27 mouse cellular contexts compared by ENCODE assay signal in the genomic region with DNA sequence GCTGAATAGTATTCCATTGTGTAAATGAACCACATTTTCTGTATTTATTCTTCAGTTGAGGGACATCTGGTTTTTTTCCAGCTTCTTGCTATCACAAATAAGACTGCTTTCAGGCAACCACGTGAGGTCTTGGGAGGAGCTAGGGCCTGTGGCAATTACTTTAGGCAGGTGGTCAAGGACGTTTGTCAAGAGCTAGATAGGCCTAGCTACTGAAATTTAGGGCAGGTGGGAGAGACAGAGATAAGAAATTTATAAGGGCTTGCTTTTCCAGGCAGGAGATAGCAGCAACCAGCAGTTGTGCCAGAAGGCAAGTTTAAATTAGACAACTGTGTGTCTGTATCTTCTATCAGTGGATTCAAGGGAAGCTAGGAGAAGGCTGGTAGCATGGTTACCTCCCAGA.
"Had no signal": no experiment of that assay in that cellular context is flagged by ENCODE, and none has a peak within 500 bp of the region (broad histone marks: within the 10 kb centered on the region; RNA-seq: fewer than 3 reads in every experiment).

No protein-coding gene starts in this region.

- ATAC-seq: forebrain, embryonic 13.5 days; forebrain, embryonic 14.5 days; forebrain, embryonic 15.5 days; forebrain, embryonic 16.5 days; forebrain, postnatal 0 days had no signal

- H3K4me1 ChIP-seq: embryonic facial prominence, embryonic 10.5 days; embryonic facial prominence, embryonic 12.5 days; embryonic facial prominence, embryonic 13.5 days; embryonic facial prominence, embryonic 15.5 days; forebrain, embryonic 10.5 days; forebrain, embryonic 12.5 days; forebrain, embryonic 13.5 days; forebrain, embryonic 15.5 days had no signal

- H3K9me3 ChIP-seq: embryonic facial prominence, embryonic 10.5 days; embryonic facial prominence, embryonic 12.5 days; embryonic facial prominence, embryonic 13.5 days; embryonic facial prominence, embryonic 15.5 days; forebrain, embryonic 10.5 days; forebrain, embryonic 12.5 days; forebrain, embryonic 13.5 days; forebrain, embryonic 15.5 days had no signal

- H3K4me3 ChIP-seq: embryonic facial prominence, embryonic 10.5 days; embryonic facial prominence, embryonic 12.5 days; embryonic facial prominence, embryonic 13.5 days; embryonic facial prominence, embryonic 15.5 days; erythroblast, embryonic 14.5 days; forebrain, embryonic 10.5 days; forebrain, embryonic 12.5 days; forebrain, embryonic 13.5 days; forebrain, embryonic 15.5 days; gastrocnemius, adult 2 months; heart, adult 2 months had no signal

- H3K9ac ChIP-seq: embryonic facial prominence, embryonic 12.5 days; embryonic facial prominence, embryonic 13.5 days; embryonic facial prominence, embryonic 15.5 days; forebrain, embryonic 12.5 days; forebrain, embryonic 13.5 days; forebrain, embryonic 15.5 days; forebrain, postnatal 0 days had no signal

- DNase-seq: cerebellum, adult 9-10 months; cerebellum, adult 9-11 months; cerebellum, postnatal 10 days; cerebellum, postnatal 14 days; cerebellum, postnatal 25 days; cerebellum, postnatal 36 days; embryo, embryonic 11 days; forebrain, postnatal 0 days; gastrocnemius, adult 2 months; gastrocnemius, postnatal 10 days; gastrocnemius, postnatal 14 days; gastrocnemius, postnatal 25 days; gastrocnemius, postnatal 36 days; heart, adult 11 months; heart, adult 18-20 months; heart, adult 2 months had no signal

- H3K27me3 ChIP-seq: embryonic facial prominence, embryonic 12.5 days; embryonic facial prominence, embryonic 13.5 days; embryonic facial prominence, embryonic 15.5 days; forebrain, embryonic 12.5 days; forebrain, embryonic 13.5 days; forebrain, embryonic 15.5 days had no signal

- H3K36me3 ChIP-seq: embryonic facial prominence, embryonic 10.5 days; embryonic facial prominence, embryonic 12.5 days; embryonic facial prominence, embryonic 13.5 days; embryonic facial prominence, embryonic 15.5 days; forebrain, embryonic 10.5 days; forebrain, embryonic 12.5 days; forebrain, embryonic 15.5 days had no signal

- H3K27ac ChIP-seq: embryonic facial prominence, embryonic 10.5 days; embryonic facial prominence, embryonic 12.5 days; embryonic facial prominence, embryonic 13.5 days; embryonic facial prominence, embryonic 15.5 days; forebrain, embryonic 10.5 days; forebrain, embryonic 12.5 days; forebrain, embryonic 13.5 days; forebrain, embryonic 15.5 days; gastrocnemius, adult 2 months; heart, adult 2 months had no signal
